Mouse (Mus musculus) liver, postnatal 0 days (tissue): ENCODE measurements at regions not wholly inside any gene's neighbourhood (a gene's known extent, or its start where the extent isn't known, plus 50 kb on each side); places are given as distances from the start of the nearest gene placed in this dataset.

Experiments
- CTCF ChIP-seq: sonication (generic); IDR thresholded peaks from 2 replicates; pipeline ENCODE4 v1.5.1; 2016; ENCODE audit warnings: antibody characterized with exemption, low read depth
- EP300 ChIP-seq: IDR thresholded peaks from 2 replicates; pipeline ENCODE4 v1.6.1; 2016; ENCODE audit warnings: antibody characterized with exemption, low read depth, mild to moderate bottlenecking

DNA sequence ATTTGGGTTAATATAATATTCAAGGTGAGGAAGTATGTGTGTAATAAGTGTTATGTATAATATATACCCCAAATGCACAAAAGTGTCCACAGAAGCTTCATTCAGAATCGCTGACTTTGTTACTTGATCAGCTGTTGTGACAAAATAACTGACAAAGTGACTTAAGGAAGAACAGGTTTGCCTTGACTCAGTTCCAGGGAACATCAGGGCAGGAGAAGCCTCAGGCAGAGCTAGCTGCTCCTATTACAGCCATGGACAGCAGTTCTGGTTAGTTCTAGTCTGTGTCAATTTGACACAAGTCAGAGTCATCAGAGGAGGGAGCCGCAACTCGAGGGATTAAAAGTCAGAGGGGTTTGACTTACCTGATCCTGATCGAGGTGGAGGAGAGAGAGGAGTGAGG, 79.3 kb upstream of the Rapgef5 start:
- TF ChIP-seq CTCF (no peak), EP300 (no peak)
